Mouse (Mus musculus): ENCODE results near the gene Gm49395. TPM values are rescaled to one million over a fixed set of nuclear protein-coding genes. Genes with fewer than 3 reads are reported as not detected.

The Gm49395 gene
- polyA plus RNA-seq, 1 experiment, result 15.0 TPM

DNA sequence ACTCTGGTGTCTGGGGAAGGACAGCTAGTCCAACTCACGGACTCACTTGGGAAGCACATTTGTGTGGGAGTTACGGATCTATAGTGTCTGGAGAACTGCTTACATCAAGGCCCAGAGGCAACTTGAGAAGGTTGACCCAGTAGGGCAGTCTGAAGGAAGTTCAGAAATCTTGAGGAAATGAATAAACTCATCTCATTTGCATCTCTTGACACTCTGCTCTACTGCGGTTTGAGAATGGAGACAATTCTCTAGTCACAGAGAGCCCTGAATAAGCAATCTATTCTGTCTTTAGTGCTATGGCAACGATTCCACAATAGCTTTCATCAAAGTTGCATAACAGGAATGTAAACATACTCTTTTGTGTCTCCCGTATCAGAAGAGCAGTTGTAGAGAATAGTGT is 4.8 kb downstream of the Gm49395 start:
- WGBS, result 63% methylated on average over 5 of the region's 5 CpGs
- Histone ChIP-seq H3K27ac (ENCODE audit: control insufficient read depth, insufficient read depth, low read depth, low read length, poor library complexity) (no peak overlapping the region), H3K4me3 (replicated peaks; ENCODE audit: control insufficient read depth, low read depth, low read length) (no peak overlapping the region), H3K4me1 (ENCODE audit: control insufficient read depth, insufficient read depth, low read length) (no peaks in the 10 kb centered on the region; the same call in 1 of the 2 replicates)
- TF ChIP-seq CTCF (IDR thresholded peaks at IDR 0.05; ENCODE audit: control insufficient read depth, insufficient read depth, low read length) (no peak), POLR2A (IDR thresholded peaks at IDR 0.05; ENCODE audit: borderline replicate concordance, control insufficient read depth, low read depth, low read length) (no peak)

DNA sequence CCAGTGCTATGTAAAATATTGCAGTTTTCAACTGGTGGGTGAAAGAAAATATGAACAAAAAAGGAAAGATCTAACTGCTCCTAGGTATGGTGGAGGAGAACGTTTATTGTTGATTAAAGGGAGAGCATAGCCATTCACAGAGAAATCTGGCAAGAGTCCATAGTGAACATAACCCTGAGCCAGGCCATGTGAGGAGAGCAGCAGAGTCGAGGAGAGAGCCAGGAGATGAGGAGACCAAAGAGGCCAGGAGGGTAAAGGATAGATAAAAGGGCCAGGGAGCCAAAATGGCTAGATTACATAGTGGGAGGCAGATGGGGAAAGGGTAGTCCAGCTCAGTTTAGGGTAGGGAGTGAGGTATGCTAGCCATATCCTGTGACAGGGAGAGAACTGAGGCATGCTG is 5.5 kb downstream of the Gm49395 start:
- TF ChIP-seq POLR2A (IDR thresholded peaks at IDR 0.05; ENCODE audit: borderline replicate concordance, control insufficient read depth, low read depth, low read length) (no peak), CTCF (IDR thresholded peaks at IDR 0.05; ENCODE audit: control insufficient read depth, insufficient read depth, low read length) (no peak)
- Histone ChIP-seq H3K4me3 (replicated peaks; ENCODE audit: control insufficient read depth, low read depth, low read length) (no peak overlapping the region), H3K4me1 (ENCODE audit: control insufficient read depth, insufficient read depth, low read length) (no peaks in the 10 kb centered on the region; the same call in none of the 2 replicates), H3K27ac (ENCODE audit: control insufficient read depth, insufficient read depth, low read depth, low read length, poor library complexity) (no peak overlapping the region)
- 62% methylated on average over 2 of the region's 2 CpGs for WGBS

DNA sequence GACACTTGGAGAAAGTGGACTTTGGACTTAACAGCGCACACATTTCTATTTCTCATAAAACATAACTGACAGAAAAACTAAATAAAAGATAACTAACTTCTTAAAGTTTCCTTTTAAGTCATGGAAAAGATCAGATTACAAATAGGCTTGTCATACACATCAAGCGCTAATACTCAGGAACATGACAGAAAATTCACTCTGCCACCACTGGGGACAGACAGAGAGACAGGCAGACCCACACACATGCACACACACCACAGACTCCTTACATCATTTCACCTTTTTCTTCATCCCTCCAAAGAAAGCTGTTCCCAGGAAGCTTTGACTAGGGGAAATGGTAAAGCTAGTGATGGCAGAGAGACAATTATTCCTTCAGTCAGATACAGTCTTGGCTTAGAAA is 6.3 kb downstream of the Gm49395 start:
- no peak overlapping the region for H3K4me3 ChIP-seq (replicated peaks; ENCODE audit: control insufficient read depth, low read depth, low read length)
- H3K4me1 ChIP-seq (ENCODE audit: control insufficient read depth, insufficient read depth, low read length), result no peaks in the 10 kb centered on the region; the same call in none of the 2 replicates
- H3K27ac ChIP-seq (ENCODE audit: control insufficient read depth, insufficient read depth, low read depth, low read length, poor library complexity), result no peak overlapping the region
- WGBS, result 88% methylated on average over 2 of the region's 2 CpGs
- TF ChIP-seq CTCF (IDR thresholded peaks at IDR 0.05; ENCODE audit: control insufficient read depth, insufficient read depth, low read length) (no peak), POLR2A (IDR thresholded peaks at IDR 0.05; ENCODE audit: borderline replicate concordance, control insufficient read depth, low read depth, low read length) (no peak)

DNA sequence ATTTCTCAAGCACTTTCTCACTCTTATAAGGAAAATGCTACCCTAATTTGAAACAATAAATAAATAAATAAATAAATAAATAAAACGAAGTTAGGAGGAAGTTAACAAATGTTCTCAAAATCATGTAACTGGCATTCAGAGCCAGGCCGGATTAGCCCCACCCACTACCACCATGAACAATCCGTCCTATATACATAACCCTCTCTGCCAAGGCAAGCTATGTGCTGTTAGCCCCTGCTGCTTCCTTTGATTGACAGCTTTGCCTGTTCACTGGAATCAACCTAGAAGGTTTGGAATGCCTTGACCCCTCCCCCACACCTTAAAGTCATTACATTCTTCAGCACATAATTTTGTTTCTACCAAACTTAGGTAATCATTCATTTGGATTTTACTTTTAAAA is 10.2 kb downstream of the Gm49395 start:
- Histone ChIP-seq H3K4me1 (ENCODE audit: control insufficient read depth, insufficient read depth, low read length) (peaks cover 2% of the 10 kb centered on the region), H3K27ac (ENCODE audit: control insufficient read depth, insufficient read depth, low read depth, low read length, poor library complexity) (no peak overlapping the region), H3K4me3 (replicated peaks; ENCODE audit: control insufficient read depth, low read depth, low read length) (no peak overlapping the region)
- TF ChIP-seq POLR2A (IDR thresholded peaks at IDR 0.05; ENCODE audit: borderline replicate concordance, control insufficient read depth, low read depth, low read length) (no peak), CTCF (IDR thresholded peaks at IDR 0.05; ENCODE audit: control insufficient read depth, insufficient read depth, low read length) (no peak)
- 36% methylated on average over 3 of the region's 3 CpGs for WGBS

DNA sequence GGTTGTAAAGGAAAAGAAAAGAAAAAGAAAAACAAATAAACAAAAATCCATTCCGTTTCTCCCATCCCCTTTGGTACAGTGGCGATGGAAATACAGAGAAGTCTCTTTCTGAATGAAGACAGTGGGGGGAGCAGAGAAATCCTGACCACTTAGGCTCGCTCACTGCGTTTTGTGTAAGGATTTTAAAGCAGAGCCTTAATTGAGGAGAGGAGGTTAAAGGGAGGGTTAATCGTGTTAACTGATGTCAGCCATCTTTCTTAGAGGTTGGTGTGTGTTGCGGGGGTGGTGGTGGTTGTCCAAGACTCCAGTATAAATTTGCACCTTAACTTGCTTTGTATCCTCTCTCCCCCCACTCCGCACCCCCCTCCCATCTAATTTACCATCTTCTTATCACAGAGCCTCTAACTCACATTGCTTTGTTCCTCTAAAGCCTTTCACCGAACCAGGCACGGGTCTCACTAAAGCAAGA is 10.7 kb downstream of the Gm49395 start:
- H3K27ac ChIP-seq (ENCODE audit: control insufficient read depth, insufficient read depth, low read depth, low read length, poor library complexity), result peak overlapping the region; percentile 5; the same call in 1 of the 2 replicates
- WGBS, result 35% methylated on average over 9 of the region's 9 CpGs
- peaks cover 2% of the 10 kb centered on the region for H3K4me1 ChIP-seq (ENCODE audit: control insufficient read depth, insufficient read depth, low read length)
- H3K4me3 ChIP-seq (replicated peaks; ENCODE audit: control insufficient read depth, low read depth, low read length), result no peak overlapping the region
- TF ChIP-seq POLR2A (IDR thresholded peaks at IDR 0.05; ENCODE audit: borderline replicate concordance, control insufficient read depth, low read depth, low read length) (no peak), CTCF (IDR thresholded peaks at IDR 0.05; ENCODE audit: control insufficient read depth, insufficient read depth, low read length) (no peak)

DNA sequence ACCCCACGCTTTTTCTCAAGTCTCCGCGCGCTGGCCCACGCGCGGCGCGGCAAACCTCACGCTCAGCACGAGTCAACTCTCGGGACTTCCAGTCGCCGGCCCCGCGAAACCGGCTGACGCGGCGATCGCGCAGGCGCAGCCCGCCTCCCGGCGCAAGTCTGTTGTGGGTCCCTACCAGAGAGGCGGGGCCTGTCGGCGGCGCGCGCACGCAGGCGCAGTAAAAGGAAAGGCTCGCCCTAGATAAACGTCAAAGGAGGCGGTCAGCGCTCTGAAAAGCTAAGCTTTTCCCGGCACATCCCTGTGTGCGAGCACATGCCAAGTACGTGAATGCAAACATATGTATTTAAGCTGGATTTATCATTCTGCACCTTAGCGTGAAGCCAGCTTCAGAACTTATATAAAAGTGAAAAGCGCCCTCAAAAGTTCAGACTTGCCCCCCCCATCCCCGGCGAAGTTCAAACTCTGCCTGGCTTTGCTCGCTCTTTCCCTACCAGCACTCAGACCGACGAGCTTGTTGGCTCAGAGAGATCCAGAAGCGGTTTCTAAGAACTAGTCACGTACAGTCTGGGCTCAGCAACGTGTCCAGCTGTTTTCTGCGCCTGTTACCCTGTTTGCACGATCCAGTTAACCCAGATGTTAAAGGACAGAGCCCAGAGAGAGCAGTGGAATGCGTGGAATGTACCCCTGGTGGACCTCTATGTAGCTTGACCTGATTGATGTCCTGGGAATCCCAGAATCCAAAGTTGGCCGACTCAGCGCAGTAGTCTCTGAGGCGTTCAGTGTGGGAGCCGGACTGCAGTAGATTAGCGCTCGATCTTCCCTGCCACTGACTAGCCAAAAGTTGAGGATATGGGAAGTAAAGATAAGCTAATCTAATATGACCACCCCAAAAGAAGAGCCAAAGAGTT is 11.4 kb downstream of the Gm49395 start, which contains the start of gene Pelo:
TSS of gene Pelo (minus strand) at position 118 of the 908 bp plus-strand sequence.
- H3K4me1 ChIP-seq (ENCODE audit: control insufficient read depth, insufficient read depth, low read length), result peaks cover 2% of the 10 kb centered on the region
- TF ChIP-seq POLR2A (IDR thresholded peaks at IDR 0.05; ENCODE audit: borderline replicate concordance, control insufficient read depth, low read depth, low read length), result peak; percentile 86; the same call in 1 of the 2 replicates
- no peak for TF ChIP-seq CTCF (IDR thresholded peaks at IDR 0.05; ENCODE audit: control insufficient read depth, insufficient read depth, low read length)
- peak within 1 kb of the TSS; percentile 73 for H3K27ac ChIP-seq (ENCODE audit: control insufficient read depth, insufficient read depth, low read depth, low read length, poor library complexity)
- WGBS, result under 1% methylated on average over 60 of the region's 60 CpGs
- H3K4me3 ChIP-seq (replicated peaks; ENCODE audit: control insufficient read depth, low read depth, low read length), result peak within 1 kb of the TSS; percentile 82

DNA sequence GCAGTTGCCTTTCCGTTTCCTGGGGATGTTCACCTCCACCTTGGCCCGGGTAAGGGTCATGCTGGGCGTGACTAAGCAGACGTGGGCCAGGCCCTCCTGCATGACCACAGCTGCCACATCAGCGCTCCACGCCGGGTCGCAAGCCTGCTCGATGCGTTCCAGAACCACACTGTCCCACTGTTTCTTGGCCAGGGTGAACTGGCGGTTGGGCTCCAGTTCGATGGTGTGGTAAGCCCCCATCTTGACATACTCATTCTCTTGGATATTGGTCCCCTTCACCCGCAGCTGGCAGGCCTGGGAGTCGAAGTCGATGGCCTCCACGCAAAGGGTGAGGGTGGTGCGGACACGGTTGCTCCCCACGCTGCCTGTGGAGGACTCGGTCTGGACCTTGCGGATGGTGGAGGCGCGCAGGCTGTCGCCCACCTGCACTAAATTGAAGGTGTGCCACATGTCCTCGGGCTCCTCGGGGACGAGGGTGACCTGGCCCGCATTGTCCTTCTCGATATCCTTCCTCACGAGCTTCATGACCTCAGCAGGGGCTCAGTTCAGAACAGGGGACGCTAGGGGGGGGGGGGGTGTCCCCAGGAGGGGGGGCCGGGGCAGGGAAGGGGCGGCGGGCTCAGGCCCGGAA is 12.2 kb downstream of the Gm49395 start:
- WGBS, result under 1% methylated on average over 35 of the region's 35 CpGs
- H3K27ac ChIP-seq (ENCODE audit: control insufficient read depth, insufficient read depth, low read depth, low read length, poor library complexity), result peak overlapping the region; percentile 73; the same call in 1 of the 2 replicates

DNA sequence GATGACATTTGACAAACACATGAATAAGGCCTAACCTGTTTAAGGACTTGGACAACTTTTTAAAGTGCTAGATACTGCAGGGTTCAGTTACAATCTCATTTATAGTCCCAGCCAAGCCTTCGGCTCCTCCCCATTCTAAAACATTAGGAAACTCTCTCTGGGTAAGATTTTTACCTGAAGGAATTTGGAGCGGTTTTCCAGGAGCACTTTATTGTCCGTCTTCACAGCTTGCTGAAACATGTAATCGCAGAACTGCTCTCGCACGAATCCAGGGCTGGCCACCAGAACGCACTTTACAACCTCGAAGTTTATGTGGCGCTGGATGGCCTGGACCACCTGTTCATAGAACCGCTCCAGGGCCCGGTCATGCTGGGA is 12.7 kb downstream of the Gm49395 start:
- WGBS, result 49% methylated on average over 11 of the region's 11 CpGs
- H3K4me3 ChIP-seq (replicated peaks; ENCODE audit: control insufficient read depth, low read depth, low read length), result peak overlapping the region; percentile 82
- H3K27ac ChIP-seq (ENCODE audit: control insufficient read depth, insufficient read depth, low read depth, low read length, poor library complexity), result no peak overlapping the region
- no peak for TF ChIP-seq POLR2A (IDR thresholded peaks at IDR 0.05; ENCODE audit: borderline replicate concordance, control insufficient read depth, low read depth, low read length)
- TF ChIP-seq CTCF (IDR thresholded peaks at IDR 0.05; ENCODE audit: control insufficient read depth, insufficient read depth, low read length), result no peak
- H3K4me1 ChIP-seq (ENCODE audit: control insufficient read depth, insufficient read depth, low read length), result peaks cover 2% of the 10 kb centered on the region

More for the DNA sequence above, 12.2 kb downstream of the Gm49395 start:
- TF ChIP-seq POLR2A (IDR thresholded peaks at IDR 0.05; ENCODE audit: borderline replicate concordance, control insufficient read depth, low read depth, low read length) (no peak), CTCF (IDR thresholded peaks at IDR 0.05; ENCODE audit: control insufficient read depth, insufficient read depth, low read length) (no peak)
- peak overlapping the region; percentile 82 for H3K4me3 ChIP-seq (replicated peaks; ENCODE audit: control insufficient read depth, low read depth, low read length)
- peaks cover 2% of the 10 kb centered on the region for H3K4me1 ChIP-seq (ENCODE audit: control insufficient read depth, insufficient read depth, low read length)
